Mouse (Mus musculus) testis, adult 10 weeks (tissue): ENCODE measurements around the gene Rspry1. TPM values are rescaled to one million over a fixed set of nuclear protein-coding genes. Genes with fewer than 3 reads are reported as not detected.

Experiments
- polyA plus RNA-seq: library from polyadenylated mRNA; stranded (reverse); fragments of 350-450 nt; fragmentation: Illumina TruSeq; extraction: RNeasy Lipid Tissue Mini Kit (QIAGEN cat#74804); gene quantifications from one replicate; pipeline ENCODE4 v1.2.3, GENCODE M21; 2014; ENCODE audit warnings: low read depth, low replicate concordance

Gene Rspry1
- polyA plus RNA-seq, result 63.6 TPM

GRCm38 (mm10) chr8:94601607-94602385 lies at the start of gene Rspry1, which contains the start of gene Fam192a:
Gene Rspry1 (plus strand): TSS chr8:94601937.
Gene Fam192a (minus strand): TSS chr8:94601997.

GRCm38 (mm10) chr8:94666456-94667308 lies 64.9 kb downstream of the Rspry1 start, which contains the start of gene Arl2bp:
Gene Arl2bp (plus strand): TSS chr8:94666600.

DNA sequence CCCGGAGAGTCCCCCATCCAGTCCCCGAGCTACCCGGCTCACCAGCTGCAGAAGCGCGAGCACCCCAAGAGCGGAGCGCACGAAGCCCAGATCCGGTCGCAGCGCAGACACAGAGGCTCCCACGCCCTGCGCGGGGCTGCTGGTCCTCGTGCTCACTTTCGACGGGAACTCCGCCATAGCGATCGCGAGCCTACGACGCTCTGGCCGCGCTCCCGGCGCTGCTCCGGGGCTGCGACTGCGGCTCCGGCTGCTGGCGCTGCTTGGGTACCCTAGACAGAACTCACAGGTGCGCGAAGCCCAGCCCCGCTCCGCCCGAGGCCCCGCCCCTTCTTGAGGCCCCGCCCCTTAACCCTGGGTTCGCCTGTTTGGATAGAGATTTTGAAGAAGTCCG lies 94.3 kb downstream of the Rspry1 start, which contains the start of gene Pllp:
Pllp (minus strand) TSS at position 285 of the 391 bp plus-strand sequence.

Other genes starting within 250 kb of the Rspry1 start
- 100 TPM for gene Herpud1, start 215.5 kb upstream of the Rspry1 start, polyA plus RNA-seq
- 6.7 TPM for gene Nlrc5, start 167.6 kb upstream of the Rspry1 start, polyA plus RNA-seq
- gene Cpne2, start 68.9 kb upstream of the Rspry1 start, polyA plus RNA-seq, result 1.2 TPM
- 88.4 TPM for gene Fam192a, start 60 bp downstream of the Rspry1 start, polyA plus RNA-seq
- 906 TPM for gene Arl2bp, start 64.7 kb downstream of the Rspry1 start, polyA plus RNA-seq
- gene Pllp, start 94.3 kb downstream of the Rspry1 start, polyA plus RNA-seq, result not detected
- 1.9 TPM for gene Ccl22, start 143.7 kb downstream of the Rspry1 start, polyA plus RNA-seq
- gene Cx3cl1, start 170.1 kb downstream of the Rspry1 start, polyA plus RNA-seq, result 0.35 TPM
- not detected for gene Ccl17, start 208.5 kb downstream of the Rspry1 start, polyA plus RNA-seq
- gene Coq9, start 236.4 kb downstream of the Rspry1 start, polyA plus RNA-seq, result 7.5 TPM
- gene Ciapin1, start 236.4 kb downstream of the Rspry1 start, polyA plus RNA-seq, result 11.3 TPM